Mouse (Mus musculus) C2C12 (cell line): ENCODE data around the gene St3gal4.

Experiments
- CTCF ChIP-seq: IDR thresholded peaks from one replicate; pipeline ENCODE4 v1.5.1; 2011; ENCODE audit not compliant: control insufficient read depth, insufficient read depth, insufficient read length
- MAX ChIP-seq: IDR thresholded peaks from one replicate; pipeline ENCODE4 v1.6.1; 2011; ENCODE audit warnings: mild to moderate bottlenecking, control low read depth
- MYOD1 ChIP-seq: IDR thresholded peaks from one replicate; pipeline ENCODE4 v1.6.1; 2011; ENCODE audit warnings: low read depth; ENCODE audit not compliant: control insufficient read depth, insufficient read length

DNA sequence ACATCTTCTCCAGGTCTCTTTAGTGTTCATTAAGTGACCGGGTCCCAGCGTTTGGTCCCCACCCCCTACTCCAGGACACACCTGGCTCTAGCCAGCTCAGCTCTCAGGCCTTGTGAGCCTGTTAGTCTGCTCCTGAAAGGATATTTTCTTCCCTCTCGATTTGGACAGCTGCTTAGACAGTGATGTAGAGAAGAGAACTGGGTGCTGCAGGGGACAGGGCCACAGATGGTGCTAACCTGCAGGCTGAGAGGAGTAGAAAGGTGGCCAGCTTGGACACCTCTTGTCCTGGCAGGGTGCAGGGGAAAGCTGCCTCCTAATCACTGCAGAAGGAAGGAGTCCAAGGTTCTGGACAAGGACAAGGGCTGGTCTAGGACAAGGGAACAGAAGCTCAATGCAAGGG, 11.0 kb downstream of the St3gal4 start:
- TF ChIP-seq MYOD1 (no peak), MAX (no peak), CTCF (no peak)
